Mouse (Mus musculus) inflammation-experienced regulatory T-cells (primary cell): ENCODE measurements around the gene Magi2. TPM values are rescaled to one million over a fixed set of nuclear protein-coding genes. Genes with fewer than 3 reads are reported as not detected.

Experiments
- polyA plus RNA-seq, 2 experiments: library from polyadenylated mRNA; unstranded; fragments of 100-300 nt; shearing (Covaris generic); gene quantifications; one replicate each; pipeline ENCODE4 v1.2.1; 2017

The Magi2 gene
- polyA plus RNA-seq: 1 to 10 TPM; 3.3 to 7.1 TPM

GRCm38 (mm10) chr5:19226866-19227243, at the start of gene Magi2:
Gene Magi2 (plus strand): TSS chr5:19227036.

